Mouse (Mus musculus) erythroblast, adult 5-6 weeks (primary cell): ENCODE measurements around the gene Gm43064. TPM values are rescaled to one million over a fixed set of nuclear protein-coding genes. Genes with fewer than 3 reads are reported as not detected.
"Not testable (repeated sequence)": the region's sequence is repeated elsewhere in the genome, so short reads cannot be mapped to it uniquely, and the experiment has no call there.

ENCODE experiments used
- ATAC-seq: replicated peaks from 2 replicates; pipeline ENCODE4 v1.8.0; 2016; ENCODE audit warnings: moderate number of reproducible peaks, mild to moderate bottlenecking, moderate TSS enrichment, inconsistent platforms; ENCODE audit not compliant: poor library complexity, low FRiP score, severe bottlenecking
- total RNA-seq, 2 experiments: library from RNA; stranded (forward) in 1 of 2; stranded (reverse) in 1 of 2; fragments of 150-400 nt in 1 of 2; fragments of 200-764, 138-1000 nt in 1 of 2; gene quantifications; 2 replicates each; pipeline versions ENCODE4 v1.2.3 to v1.2.4; 2015 to 2017; ENCODE audit warnings: low replicate concordance in 2 of 2

The Gm43064 gene
- total RNA-seq, 2 experiments from 2014 or later: 4.9 to 30.2 TPM

DNA sequence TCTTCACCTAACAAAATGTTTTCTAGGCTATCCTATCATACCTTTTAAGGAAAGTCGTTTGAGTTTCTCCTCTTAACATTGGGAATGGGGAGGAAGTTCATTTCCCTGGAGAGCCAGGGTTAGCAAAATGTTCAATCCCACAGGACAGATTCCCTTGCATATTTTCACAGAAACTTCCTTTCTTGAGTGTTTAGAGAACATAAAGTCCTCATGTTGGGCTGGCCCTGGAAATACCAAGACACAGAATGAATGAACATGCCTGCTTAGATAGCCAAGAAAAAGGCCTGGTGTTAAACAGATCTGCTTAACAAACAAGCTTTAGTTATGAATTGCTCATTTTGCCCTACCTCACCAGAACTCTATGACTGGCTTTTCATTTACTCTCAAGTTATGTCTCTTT lies 16.8 kb upstream of the Gm43064 start:
- ATAC-seq: no peak

DNA sequence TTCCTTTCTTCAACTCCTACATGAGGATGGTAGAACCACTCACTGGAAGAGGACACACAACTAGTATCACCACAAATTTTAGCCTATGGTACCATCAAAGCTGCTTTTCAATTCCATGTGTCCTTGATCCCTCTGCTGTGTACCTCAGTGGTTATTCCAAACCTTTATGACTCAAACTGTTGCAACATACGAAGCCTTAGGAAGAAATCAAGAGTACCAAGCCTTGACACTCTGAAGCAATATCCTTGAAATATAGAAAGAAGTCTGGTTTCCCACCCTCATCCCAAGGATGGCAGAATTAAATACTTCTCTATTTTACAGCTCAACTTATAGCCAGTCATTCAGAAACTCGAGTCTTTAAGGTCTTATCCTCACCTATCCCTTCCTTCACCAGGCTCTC lies 13.0 kb upstream of the Gm43064 start:
- no peak for ATAC-seq

DNA sequence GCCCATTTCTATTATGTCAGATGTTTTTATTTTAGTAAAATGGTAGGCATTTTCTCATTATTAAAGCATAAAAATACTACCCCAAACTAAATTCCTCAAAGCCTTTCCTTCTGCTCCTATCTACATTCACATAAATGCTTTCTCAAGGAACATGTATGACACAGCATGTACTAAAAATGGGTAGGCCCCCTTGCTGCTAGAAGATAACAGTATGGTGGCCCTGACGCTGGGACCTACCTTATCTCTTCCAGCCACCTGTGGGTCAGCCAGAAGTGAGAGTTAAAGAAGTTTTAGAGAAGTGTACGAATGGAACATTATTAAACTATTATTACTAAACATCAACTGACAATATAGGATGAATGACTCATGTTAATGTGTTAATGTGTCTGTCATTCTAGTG lies 9.9 kb upstream of the Gm43064 start:
- ATAC-seq: peak; percentile 89

DNA sequence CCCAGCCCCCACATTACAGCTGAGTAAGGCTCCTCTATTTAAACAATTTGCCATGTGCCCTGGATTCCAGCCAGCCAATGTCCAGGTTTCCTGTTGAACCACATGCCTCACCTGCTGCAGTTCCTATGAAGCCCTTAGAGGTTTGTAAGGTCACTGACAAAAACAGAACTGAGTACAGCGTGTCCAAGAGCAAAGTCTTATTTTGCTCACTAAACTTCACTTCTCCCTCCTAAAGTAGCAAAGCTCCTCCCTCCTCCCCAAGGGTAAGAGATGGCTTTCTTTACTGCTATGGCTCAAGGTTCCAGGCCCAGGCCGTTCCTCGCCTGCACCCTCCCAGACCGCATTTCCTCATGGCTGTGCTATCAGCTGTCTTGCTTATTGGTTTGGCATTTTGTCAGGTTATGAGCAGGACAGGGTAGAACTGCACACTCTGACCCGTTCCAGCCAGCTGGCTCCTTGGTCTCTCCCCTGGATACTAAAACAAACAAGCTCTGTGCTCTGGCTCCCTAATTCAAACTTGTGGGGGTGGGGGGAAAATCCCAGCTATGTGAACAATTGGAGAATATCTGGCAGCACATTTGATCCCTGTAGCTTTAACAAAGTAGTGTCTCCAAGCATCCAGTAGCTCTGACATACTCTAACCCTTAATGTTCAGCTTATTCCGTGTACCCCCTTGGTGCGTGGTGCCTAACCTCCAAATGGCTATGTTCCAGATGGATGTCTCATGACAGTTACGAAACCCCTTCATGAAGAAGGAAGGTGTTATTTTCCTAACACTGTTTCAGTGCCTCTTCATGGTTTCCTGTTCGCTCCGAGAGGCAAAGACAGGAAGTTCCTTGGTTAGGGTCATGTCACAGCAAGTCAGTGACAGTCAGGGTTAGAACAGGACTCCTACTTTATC lies 7.5 kb upstream of the Gm43064 start:
- ATAC-seq: peak; percentile 72

DNA sequence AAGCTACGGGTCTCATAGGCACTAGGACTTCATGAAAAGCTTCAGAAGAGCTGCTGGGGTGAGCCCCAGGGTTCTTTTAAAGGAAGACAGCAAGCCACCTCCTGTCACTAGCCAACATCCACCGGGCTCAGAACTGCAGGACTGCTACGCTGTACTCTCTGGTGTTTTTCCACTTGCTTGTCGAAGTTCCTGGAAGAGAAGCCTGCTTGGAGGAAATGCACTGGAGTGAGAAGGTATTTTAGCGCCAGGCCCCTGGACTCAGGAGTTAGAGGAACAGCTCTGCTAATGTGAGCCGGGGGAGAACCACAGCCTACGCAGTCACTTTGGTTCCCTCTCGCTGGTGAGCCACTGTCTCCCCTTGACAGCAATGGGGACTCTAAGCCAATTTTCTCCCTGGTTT lies 6.5 kb upstream of the Gm43064 start:
- ATAC-seq: no peak

DNA sequence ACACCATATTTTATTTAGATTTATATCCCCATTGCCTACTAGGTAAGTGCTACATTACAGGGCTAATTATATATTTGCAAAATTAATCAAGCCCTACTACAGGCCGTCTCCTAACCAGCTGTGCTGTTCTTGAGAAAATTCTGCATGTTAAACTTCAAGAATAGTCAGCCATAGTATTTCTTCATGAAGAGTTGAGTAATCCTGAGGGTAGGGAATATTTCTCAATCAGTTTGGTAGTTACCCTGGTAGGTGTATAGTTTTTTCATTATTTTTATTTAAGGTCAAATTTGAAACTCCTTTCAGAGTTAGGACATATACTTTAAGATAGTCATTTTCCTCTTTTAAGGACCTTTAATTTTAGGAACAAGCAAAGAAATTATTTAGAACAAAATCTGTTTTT lies 3.7 kb upstream of the Gm43064 start:
- no peak for ATAC-seq

DNA sequence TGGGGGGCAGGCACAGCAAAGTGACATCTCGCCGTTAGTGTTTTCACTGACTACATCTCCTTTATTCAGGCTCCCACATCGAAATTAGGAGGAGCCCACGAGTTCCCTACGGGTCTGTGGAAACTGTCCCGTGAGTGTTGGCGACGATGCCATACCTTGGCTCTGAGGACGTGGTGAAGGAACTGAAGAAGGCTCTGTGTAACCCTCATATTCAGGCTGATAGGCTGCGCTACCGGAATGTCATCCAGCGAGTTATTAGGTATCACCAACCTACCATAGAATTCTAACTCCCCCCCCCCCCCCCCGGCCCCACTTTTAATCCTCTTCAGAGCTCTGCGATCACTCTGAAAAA lies 402 bp downstream of the Gm43064 start:
- ATAC-seq: peak; percentile 48

DNA sequence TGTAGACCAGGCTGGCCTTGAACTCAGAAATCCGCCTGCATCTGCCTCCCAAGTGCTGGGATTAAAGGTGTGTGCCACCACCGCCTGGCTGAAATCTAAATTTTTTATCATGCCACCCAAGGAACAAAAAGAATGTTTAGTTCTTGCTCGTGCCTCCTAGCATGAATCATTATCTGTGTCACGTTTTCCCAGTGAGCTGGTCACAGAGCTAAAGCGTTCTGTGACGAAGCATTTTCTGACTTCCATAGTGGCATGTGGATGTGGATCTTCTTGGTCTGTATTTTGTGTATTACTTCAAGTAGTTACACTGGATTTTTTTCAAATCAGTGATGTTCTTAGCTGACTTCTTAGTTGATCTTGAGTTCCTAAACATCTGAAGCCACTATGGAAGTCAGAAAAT lies 1.6 kb downstream of the Gm43064 start:
- ATAC-seq: peak; percentile 45

DNA sequence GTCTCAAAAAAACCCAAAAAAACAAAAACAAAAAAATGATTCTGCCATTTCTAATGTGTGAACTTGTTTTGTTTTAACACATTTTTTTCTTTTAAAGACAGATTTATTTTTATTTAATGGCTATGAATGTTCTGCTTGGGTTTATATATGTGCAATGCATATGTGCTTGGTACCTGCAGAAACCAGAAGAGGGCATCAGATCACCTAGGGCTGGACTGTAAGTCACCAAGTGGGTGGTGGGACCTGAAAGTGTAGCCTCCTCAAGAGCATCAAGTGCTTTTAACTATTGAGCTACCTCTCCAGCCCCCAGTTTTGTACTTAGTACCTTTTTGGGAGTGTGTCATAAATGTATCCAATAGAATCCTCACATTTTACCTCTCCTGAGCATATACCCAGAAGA lies 18.2 kb downstream of the Gm43064 start:
- no peak for ATAC-seq

DNA sequence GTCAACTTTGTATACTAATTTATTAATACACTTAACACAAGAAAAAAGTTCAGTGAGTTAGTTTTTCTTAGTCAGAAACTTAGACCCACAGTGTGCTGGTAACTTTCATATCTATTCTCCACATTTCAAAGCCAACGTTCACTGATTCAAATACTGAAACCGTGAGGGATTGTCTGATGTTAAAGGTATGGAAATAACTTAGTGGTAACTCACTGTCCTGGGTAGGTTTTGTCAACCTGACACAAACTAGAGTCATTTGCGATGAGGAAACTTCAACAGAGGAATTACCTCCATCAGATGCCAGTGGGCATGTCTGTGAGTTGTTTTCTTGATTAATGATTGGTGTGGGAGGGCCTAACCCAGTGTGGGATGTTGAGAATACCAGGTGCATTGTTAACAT lies 19.7 kb downstream of the Gm43064 start:
- ATAC-seq: no peak

DNA sequence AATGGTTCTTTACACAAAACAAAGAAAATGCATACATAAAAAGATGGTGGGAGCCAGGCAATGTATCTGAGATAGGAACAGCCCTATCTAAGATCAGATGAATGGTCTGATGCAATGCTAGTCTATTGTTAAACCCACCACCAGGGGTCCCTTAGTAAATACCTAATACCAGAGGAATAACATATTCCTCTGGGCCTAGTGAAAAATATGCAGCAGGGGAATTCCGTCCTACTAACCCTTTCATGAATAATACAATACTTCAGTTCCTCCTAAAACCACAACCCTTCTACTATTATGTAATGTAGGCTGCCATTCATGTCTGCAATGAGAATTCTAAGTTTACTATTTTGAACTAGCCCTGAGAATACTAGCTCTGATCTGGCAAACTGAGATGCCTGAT lies 21.3 kb downstream of the Gm43064 start:
- ATAC-seq: not testable (repeated sequence)

DNA sequence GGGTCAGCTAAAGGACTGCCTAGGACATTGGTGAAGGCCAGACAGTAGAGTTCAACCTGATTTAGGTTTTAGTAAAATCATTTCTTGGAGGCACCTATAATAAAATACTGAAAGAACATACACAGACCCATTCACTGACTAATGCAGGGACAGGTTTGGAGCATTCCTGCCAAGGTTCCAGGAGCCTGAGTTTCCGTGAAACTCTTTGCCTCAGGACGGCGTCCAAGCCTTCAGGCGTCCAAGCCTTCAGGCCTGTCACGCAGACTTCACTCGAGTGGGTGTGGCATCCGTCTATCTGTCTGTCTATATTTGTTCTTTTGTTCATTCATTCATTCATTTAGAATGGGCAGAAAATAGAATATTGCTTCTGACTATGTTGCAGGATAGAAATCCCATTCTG lies 21.8 kb downstream of the Gm43064 start:
- ATAC-seq: no peak

DNA sequence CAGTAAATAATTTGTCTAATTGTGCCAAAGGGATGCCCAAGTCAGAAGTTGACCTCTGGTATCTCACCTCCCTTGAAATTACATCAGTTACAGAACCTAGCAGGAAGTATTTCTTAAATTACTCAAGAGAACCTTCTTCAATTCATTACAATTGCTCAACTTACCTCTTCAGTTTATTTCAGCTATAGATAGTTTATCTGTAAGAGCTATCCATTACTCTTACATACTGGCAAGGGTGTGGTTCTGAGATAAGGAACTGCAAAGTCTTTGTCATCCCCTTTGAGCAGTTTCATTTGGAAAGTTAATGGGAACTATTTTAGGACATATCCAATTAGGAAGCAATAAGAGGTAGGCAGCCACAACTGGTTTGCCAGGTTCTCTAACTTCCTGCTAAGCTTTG lies 23.1 kb downstream of the Gm43064 start, which contains the start of gene Bcl2l15:
TSS of gene Bcl2l15 (plus strand) at position 176 of the 400 bp plus-strand sequence.
- ATAC-seq: no peak

DNA sequence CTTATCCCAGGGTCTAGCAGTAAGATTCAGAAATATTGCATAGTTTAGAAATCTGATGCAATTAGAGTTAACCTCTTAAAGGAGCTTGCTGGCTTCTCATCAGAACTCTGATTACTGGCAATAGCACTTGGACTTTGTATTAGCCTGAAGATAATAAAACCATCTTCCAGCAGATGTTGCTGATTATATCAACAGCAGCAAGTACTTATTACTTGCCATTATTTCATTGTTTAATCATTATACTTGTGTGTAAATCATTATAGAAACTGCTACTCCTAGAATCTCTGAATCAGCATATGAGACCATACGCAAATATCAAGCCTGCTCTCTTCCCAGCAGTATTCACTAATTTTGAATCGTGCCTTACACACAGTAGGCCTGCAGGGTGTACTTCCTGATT lies 24.6 kb downstream of the Gm43064 start:
- no peak for ATAC-seq

DNA sequence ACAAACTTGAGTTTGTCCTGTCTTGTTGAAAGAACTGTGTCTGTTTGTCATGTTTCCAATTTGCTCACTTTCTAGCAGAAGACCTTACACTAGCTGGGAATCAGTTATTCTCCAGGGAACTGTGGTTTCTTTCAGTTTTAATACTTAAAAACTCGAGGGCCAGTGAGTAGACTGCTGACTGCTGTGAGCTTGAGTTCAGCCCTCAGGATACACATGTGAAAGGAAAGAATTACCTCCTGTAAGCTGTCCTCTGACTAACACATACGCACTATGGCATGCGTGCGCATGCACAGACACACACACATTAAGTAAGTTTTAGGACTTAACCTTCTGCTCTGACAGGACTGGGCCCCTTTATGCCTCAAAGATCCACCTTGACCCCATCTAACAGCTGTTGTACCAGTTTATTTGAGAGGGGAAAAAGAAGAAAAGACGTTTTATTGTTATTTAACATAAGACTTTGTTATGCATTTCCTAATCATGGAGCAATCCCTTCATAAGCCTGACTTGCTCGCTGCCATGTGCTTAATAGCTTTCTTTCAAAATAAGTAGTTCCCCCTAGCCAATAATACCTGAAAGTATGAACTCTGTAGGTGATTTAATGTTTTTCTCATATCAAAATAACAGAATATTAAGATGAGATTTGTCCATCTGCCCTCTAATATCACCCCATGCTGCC lies 26.0 kb downstream of the Gm43064 start:
- ATAC-seq: no peak

DNA sequence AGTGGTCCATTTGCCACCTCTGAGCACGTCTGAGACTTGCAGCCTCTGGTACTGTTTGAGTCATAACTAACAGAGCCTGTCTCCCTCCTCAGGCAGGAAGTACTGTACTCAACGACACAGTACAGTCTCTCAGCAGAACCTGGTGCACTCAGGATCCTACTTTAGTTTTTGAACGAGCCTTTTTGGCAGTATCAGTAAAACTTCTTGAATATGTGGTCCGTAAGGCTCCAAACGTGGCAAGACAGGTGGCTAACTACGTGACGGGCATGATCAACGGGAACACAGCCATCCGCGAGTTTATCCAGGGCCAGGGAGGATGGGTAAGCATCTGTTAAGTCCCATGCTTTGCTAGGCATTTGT lies 26.6 kb downstream of the Gm43064 start:
- no peak for ATAC-seq

DNA sequence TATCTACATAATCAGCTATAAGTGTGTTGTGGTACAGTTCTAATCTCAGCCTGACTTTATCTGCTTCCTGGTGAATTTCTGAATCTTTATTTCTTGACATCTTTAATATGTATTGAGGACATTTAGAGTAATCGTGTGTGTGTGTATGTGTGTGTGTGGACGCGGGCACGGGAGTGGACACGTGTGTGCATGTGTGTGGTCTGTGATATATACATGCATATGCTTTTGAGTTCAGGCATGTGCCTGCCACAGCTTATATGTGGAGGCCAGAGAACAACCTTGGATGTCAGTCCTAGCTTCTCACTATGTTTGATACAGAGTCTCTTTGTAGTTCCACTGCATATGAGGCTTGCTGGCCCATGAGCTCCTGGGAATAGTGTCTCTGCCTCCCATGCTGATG lies 27.1 kb downstream of the Gm43064 start:
- no peak for ATAC-seq

DNA sequence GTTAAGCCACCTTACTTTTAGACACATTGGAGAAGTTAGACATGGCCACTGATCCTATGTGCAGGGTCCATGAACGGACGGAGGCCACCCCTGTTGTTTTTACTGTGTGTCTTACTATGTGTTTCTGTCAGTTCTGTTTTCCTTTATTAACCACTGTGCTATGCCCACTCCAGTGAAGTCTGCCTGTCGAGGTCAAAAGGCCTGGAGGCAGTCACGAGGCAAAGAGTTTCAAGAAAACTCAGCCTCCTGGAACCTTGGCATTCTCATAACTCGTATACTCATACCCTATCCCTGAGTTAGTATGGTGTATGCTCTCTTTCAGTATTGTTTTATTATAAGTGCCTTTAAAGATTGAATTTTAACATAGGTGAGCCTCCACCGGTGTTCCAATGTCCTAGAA lies 30.3 kb downstream of the Gm43064 start:
- ATAC-seq: no peak

DNA sequence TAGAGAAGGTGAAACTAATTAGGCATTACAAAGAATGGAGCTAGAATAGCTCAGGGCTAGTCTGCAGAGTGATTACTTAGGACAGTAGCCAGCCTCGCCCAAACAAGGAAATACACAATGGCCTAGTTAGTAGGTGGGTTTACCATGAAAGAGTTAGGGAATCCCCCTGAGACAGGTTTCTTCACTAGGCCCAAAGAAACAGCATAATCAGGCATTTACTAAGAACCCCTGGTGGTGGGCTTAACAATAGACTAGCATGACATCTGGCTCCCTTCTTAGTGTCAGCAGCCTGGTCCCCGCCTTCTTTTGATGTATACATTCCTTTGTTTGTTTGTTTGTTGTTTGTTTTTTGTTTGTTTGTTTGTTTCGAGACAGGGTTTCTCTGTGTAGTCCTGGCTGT lies 30.8 kb downstream of the Gm43064 start:
- not testable (repeated sequence) for ATAC-seq

DNA sequence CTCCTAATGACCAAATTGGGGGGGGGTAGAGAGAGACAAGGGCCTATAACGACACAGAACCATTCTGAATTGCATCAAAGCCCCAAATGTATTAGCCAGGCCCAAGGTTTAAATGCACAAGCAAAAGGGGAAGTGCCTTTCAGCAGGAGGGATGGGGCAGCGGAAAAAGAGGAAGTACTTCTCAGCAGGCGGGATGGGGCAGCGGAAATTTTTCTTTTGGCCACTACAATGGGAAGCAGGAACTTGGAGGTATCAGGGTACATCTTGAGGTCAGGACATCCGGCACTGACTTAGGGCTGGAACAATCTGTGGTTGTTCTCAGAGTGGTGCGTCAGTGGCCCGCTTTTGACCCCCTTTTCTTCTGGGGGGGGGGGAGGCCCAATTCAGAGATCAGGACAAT lies 31.6 kb downstream of the Gm43064 start:
- ATAC-seq: not testable (repeated sequence)

DNA sequence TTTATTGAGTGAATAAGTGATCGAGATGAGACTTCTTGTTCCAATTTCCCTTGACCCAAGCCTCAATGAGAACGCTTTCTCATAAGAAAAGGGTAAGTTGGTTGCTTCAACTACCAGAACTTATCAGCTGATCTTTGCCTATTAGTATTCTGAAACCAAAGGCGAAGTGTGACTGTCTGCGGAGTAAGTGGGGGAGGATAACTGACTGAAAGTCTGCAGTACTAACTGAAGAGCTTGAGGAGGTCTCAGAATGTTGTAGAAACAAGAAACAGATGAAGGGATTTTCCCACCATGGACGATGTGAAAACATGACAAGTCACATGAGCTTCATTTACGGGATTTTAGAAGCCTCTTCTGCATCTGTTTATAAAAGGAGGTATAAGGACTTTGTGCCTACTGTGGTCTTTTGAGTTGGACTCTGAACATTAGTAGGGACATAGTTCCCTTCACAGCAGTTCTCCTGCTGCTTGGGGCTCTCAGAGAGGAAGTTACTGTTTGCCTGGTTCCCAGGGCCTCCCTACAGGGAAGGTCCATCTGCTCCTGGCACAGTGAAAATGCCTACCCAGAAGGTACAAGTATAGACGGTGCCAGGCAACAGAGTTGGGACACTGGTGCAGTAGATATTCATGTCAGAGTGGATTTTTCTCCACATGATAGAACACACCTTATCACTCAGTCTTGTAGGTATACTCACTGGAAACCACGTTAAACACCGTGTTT lies 41.4 kb downstream of the Gm43064 start:
- ATAC-seq: no peak
